Mouse (Mus musculus) bone marrow, adult 2 months (tissue): Measurements from ENCODE around the gene Papolb. TPM values are rescaled to one million over a fixed set of nuclear protein-coding genes. Genes with fewer than 3 reads are reported as not detected.
A peak's percentile ranks its signal among the peaks of the same experiment; 100 is the strongest.

Source experiments
- H3K27ac ChIP-seq: fragments of 200-500 bp; 2 replicates; pipeline ENCODE4 v1.5.1; 2012; ENCODE audit warnings: low read depth, mild to moderate bottlenecking, control low read depth, inconsistent platforms, low read length; ENCODE audit not compliant: control insufficient read depth, poor library complexity, insufficient read depth
- H3K4me1 ChIP-seq: fragments of 200-500 bp; 2 replicates; pipeline ENCODE4 v1.6.1; 2011; ENCODE audit warnings: low read length; ENCODE audit not compliant: control insufficient read depth, insufficient read depth
- H3K4me3 ChIP-seq: fragments of 200-500 bp; replicated peaks from 2 replicates; pipeline ENCODE3; 2011; ENCODE audit warnings: mild to moderate bottlenecking, low read depth, low read length, control low read depth; ENCODE audit not compliant: control insufficient read depth
- CTCF ChIP-seq: fragments of 200-500 bp; IDR thresholded peaks from 2 replicates; pipeline ENCODE4 v1.5.1; 2011; ENCODE audit warnings: low read length, control low read depth; ENCODE audit not compliant: control insufficient read depth, insufficient read depth
- POLR2A ChIP-seq: fragments of 200-500 bp; IDR thresholded peaks from 2 replicates; pipeline ENCODE4 v1.6.1; 2011; ENCODE audit warnings: low read depth, mild to moderate bottlenecking, control low read depth, low read length, borderline replicate concordance; ENCODE audit not compliant: control insufficient read depth
- WGBS: fragments of 180-500 bp; shearing (Covaris S2); methylation state at CpG from one replicate; pipeline ENCODE4 v1.1.7; 2018; 5-methylcytosine and 5-hydroxymethylcytosine counted together
- polyA plus RNA-seq: library from polyadenylated mRNA; stranded (reverse); fragments of >200 nt; gene quantifications from 2 replicates; pipeline ENCODE4 v1.2.4, GENCODE M21; 2011; ENCODE audit warnings: low replicate concordance; ENCODE audit not compliant: missing spikeins, insufficient read depth, insufficient read length

Gene Papolb
- not detected in 2 replicates for polyA plus RNA-seq

- Histone ChIP-seq H3K27ac (no peak within 1 kb of the TSS), H3K4me3 (no peak within 1 kb of the TSS), H3K4me1 (no peaks in the 10 kb centered on the region)
- WGBS = 52% methylated on average over 41 of the region's 41 CpGs
- TF ChIP-seq CTCF = no peak
- no peak for TF ChIP-seq POLR2A
Observed at GRCm38 (mm10) chr5:142529915-142530314, at the start of gene Papolb. Gene Papolb (minus strand): TSS chr5:142530076.

DNA sequence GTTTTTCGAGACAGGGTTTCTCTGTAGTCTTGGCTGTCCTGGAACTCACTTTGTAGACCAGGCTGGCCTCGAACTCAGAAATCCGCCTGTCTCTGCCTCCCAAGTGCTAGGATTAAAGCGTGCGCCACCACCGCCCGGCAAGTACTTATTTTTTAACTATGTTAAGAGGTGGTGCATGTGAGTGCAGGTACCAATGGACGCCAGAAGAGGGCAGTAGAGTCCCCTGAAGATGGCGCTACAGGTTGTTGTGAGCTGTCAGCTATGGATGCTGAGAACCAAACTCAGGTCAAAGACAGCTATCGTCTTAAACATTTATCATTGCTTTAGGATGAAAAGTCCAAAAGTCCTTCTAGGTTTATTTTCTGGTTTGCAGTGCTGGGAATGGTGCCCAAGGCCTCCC, 48.3 kb upstream of the Papolb start:
- 80% methylated on average over 10 of the region's 10 CpGs for WGBS
- Histone ChIP-seq H3K4me1 (no peaks in the 10 kb centered on the region), H3K27ac (no peak overlapping the region), H3K4me3 (no peak overlapping the region)
- peak; percentile 29; the same call in 1 of the 2 replicates for TF ChIP-seq CTCF
- no peak for TF ChIP-seq POLR2A

DNA sequence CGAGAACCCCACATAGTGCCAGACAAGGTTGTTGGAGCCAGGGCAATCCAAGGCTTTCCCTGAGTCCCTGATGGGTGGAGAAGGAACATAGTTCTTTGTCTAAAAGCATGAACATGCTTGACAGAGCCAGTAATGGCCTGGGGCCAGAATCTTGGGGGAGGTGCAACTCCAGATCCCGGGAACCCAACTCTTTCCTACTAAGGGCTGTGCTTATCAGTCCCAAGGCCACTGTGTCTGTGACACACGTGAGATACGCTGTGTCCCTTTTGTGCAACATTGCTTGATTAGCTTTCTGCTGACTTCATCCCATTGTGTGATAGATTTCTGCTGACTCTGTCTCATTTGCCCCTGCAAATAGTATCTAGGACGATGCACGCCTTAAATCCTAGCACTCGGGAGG, 47.0 kb upstream of the Papolb start:
- Histone ChIP-seq H3K4me3 (no peak overlapping the region), H3K27ac (no peak overlapping the region), H3K4me1 (no peaks in the 10 kb centered on the region)
- TF ChIP-seq CTCF (no peak), POLR2A (no peak)
- 79% methylated on average over 7 of the region's 7 CpGs for WGBS

DNA sequence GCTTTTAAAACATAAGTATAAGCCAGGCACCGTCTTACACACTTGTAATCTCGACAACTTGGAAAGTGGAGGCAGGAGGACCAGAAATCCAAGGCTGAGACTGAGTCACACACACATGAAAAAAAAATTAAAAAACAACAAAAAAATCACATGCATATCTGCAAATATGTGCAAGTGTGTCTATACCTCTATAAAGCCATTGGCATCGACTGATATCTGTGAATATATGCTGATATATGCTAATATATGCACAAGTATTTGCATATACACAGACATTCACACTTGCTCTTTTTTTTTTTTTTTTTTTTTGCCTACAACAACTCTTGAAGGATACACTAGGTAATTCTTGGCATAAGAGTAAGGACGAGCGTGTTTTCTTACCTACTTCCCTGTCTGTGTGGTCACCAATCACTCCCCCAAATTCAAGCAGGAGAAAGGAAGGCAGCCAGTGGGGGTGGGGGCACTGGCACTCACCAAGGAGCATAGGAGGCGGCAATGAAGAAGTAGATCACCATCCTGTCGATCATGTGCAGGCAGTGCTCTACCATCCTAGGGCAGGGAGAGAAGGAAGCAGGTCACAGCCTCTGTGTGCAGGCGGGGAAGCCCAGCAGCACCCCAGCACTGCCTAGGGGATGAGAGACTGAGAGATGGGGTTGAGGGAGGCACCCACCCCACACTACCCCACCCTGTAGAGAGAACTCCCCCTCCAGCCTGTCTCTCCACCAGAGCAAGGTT, 44.6 kb upstream of the Papolb start:
- 63% methylated on average over 8 of the region's 8 CpGs for WGBS

DNA sequence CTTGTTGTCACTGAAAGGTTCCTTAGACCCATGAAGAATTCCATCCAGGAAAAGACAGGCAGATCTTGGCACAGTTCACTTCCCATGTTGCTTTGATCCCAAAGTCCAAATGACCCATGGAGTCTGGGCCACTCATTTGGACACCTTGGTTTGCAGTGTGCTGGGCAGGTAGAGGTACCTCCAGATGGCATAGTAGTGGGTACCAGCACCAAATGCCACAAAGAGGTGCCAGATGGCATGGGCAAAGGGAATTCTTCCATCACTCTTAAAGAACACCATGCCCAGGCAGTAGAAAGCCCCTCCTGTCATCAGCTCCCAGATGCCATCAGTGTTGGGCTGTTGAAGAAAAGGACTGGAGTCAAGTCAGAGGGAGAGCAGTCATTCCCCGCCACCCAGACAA, 34.7 kb upstream of the Papolb start:
- WGBS = 74% methylated on average over 1 of the region's 1 CpGs
- no peak overlapping the region for H3K4me3 ChIP-seq
- no peak overlapping the region for H3K27ac ChIP-seq
- TF ChIP-seq POLR2A (no peak), CTCF (no peak)
- no peaks in the 10 kb centered on the region for H3K4me1 ChIP-seq

More for the DNA sequence above, 44.6 kb upstream of the Papolb start:
- Histone ChIP-seq H3K27ac (no peak overlapping the region), H3K4me1 (no peaks in the 10 kb centered on the region), H3K4me3 (no peak overlapping the region)
- no peak for TF ChIP-seq POLR2A
- TF ChIP-seq CTCF = no peak

DNA sequence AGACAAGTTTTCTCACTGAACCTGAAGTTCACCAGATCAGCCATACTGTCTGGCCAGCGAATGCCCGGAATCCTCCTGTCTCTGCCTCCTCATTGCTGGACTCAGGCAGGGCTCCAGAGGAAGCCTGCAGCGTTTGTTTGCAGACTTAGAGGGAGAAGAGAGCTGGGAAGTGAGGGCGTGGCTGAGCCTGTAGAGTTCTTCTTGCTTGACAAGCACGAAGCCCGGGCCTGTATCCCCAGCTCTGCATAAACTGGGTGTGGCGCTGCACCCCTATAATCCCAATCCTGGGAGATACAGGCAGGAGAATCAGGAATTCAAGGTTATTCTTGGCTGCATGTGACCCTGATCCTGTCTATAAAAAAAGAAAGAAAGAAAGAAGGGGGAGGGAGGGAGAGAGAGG, 30.4 kb upstream of the Papolb start:
- no peak for TF ChIP-seq CTCF
- TF ChIP-seq POLR2A = no peak
- Histone ChIP-seq H3K4me3 (no peak overlapping the region), H3K27ac (no peak overlapping the region), H3K4me1 (no peaks in the 10 kb centered on the region)
- 54% methylated on average over 7 of the region's 7 CpGs for WGBS

DNA sequence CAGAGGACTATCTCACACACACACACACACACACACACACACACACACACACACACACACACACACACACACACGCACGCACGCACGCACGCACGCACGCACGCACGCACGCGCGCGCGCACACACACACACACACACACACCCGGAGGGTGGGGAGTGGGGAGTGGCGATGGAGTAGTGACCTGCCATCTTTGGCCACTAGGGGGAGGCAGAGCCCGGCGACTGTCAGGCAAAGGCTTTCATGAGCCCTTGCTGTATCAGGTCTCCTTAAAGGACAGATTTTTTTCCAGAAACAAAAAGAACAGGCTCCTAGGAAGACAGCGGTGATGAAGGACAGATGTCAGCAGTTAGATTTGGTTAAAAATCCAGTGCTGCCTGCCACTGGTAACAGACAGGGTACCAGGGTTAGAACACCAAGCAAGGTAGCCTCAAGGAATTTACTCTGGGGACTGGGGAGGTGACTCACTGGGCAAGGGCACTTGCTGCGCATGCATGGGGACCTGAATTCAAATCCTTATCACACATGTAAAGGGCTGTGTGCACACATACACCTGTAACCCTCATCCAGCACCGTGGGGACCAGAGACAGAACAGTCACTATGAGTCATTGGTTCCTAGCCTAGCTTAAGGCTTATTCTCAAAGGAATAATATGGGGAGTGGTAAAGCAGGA, 27.7 kb upstream of the Papolb start:
- Histone ChIP-seq H3K4me3 (no peak overlapping the region), H3K4me1 (no peaks in the 10 kb centered on the region), H3K27ac (no peak overlapping the region)
- 45% methylated on average over 14 of the region's 21 CpGs for WGBS
- no peak for TF ChIP-seq POLR2A
- TF ChIP-seq CTCF = peak; percentile 81

DNA sequence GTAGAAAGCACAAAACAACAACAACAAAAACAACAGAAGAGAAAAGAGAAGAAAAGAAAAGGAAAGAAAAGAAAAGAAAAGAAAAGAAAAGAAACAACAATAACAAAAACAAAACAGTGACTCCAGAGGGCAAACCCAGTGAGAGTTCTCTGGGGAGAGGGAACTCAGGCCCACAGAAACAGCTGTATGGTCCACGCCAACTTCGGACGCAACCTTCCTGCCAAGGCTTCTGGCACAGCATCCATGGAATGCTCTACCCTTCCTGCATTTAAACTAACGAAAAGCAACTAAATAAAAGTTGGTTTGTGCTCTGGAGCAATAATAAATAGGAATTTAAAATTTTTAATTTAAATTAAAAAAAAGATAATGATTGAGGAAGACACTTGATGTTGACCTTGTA, 26.8 kb upstream of the Papolb start:
- no peaks in the 10 kb centered on the region for H3K4me1 ChIP-seq
- TF ChIP-seq CTCF = no peak
- no peak for TF ChIP-seq POLR2A
- no peak overlapping the region for H3K27ac ChIP-seq
- 82% methylated on average over 4 of the region's 4 CpGs for WGBS
- no peak overlapping the region for H3K4me3 ChIP-seq
